Mouse (Mus musculus): ENCODE results near the gene Klrb1c. TPM values are rescaled to one million over a fixed set of nuclear protein-coding genes. Genes with fewer than 3 reads are reported as not detected.
"Not testable (repeated sequence)": the region's sequence is repeated elsewhere in the genome, so short reads cannot be mapped to it uniquely, and the experiment has no call there.

The Klrb1c gene
- total RNA-seq, 2 experiments from 2014 or later = 0.16 TPM; not detected in 1

GRCm38 (mm10) chr6:128798772-128799143, 9.7 kb upstream of the Klrb1c start:
- peak; percentile 84 for DNase-seq
- intact Hi-C loops (cut with DNase I) = not testable (repeated sequence)

- peak in 1 of 2 experiments; percentile 10 for DNase-seq
- intact Hi-C loops (cut with DNase I) = no loop called here
These were observed 9.1 kb upstream of the Klrb1c start for GRCm38 (mm10) chr6:128797936-128798771.

GRCm38 (mm10) chr6:128797185-128797905, 8.3 kb upstream of the Klrb1c start:
- intact Hi-C loops (cut with DNase I) = no loop called here
- no peak for DNase-seq

- intact Hi-C loops (cut with DNase I) = no loop called here
- DNase-seq = no peak
These were observed 7.4 kb upstream of the Klrb1c start for GRCm38 (mm10) chr6:128796321-128796955.

- intact Hi-C loops (cut with DNase I) = no loop called here
- DNase-seq = no peak
These were observed 4.7 kb upstream of the Klrb1c start for GRCm38 (mm10) chr6:128793734-128794133.

GRCm38 (mm10) chr6:128790491-128790994, 1.5 kb upstream of the Klrb1c start:
- intact Hi-C loops (cut with DNase I); DNase-seq: not testable (repeated sequence)

GRCm38 (mm10) chr6:128788517-128788916, 498 bp downstream of the Klrb1c start:
- intact Hi-C loops (cut with DNase I) = no loop called here
- no peak for DNase-seq

GRCm38 (mm10) chr6:128786396-128786795, 2.6 kb downstream of the Klrb1c start:
- intact Hi-C loops (cut with DNase I); DNase-seq: not testable (repeated sequence)

DNA sequence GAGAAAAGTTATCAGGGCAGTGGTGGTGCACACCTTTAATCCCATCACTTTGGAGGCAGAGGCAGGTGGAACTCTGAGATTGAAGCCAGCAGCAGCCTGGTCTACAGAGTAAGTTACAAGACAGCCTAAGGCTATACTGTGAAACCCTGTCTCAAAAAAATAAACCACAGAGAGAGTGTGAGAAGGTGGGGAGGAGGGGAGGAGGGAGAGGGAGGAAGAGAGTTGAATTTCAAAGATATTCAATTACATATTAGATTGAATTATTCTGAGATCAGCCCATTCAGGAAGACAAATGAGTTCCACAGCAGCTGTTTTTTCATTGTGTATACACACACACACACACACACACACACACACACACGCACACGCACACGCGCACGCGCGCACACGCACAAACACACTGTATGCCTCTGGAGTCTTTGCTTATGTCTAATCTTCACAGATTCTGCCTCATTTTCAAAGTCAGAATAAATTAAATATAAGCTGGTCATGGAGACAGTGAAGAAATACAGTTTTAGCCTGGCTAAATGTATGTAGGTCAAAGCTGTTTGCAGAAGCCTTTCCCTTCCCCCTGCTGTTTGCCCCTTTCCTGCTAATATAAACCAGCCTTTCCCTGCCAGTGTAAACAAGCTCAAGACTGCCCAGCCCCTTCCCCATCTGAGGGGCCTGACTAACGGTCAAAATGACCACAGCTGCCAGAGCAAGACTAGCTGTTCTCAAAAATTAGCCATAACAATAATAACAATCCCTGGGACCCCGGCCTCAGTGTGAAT, 19.3 kb downstream of the Klrb1c start:
- intact Hi-C loops (cut with DNase I) = loop anchor here (10.0 kb wide), 1 partner anchor 345 kb away; the partner anchor contains the start of gene Itfg2
- no peak for DNase-seq

DNA sequence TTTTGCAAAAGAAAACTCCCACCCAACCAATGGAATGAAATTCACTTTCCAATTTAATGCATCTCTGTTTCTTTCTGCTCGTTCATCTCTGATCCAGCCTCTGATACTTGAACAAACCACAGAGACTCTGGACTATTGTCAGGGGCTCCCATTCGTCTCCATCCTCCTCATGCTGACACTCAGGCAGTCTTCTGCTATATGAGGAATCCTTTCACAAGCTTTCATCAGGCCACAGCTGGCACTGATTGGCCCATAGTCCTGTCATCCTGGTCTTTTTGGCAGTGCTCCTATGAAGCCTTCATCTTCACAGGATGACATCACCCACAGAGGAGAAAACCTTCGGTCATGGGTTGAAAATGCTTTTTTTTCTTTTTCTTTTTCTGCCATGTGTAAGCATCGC, 21.0 kb downstream of the Klrb1c start:
- intact Hi-C loops (cut with DNase I) = loop anchor here (10.0 kb wide), 1 partner anchor 343 kb away; the partner anchor contains the start of gene Itfg2
- DNase-seq = no peak

- DNase-seq = peak; percentile 37 to 57
- intact Hi-C loops (cut with DNase I) = loop anchor here (1.0 to 10.0 kb wide), 2 partner anchors 39 to 342 kb away; partner anchors contain the start of gene Itfg2
These were observed 22.3 kb downstream of the Klrb1c start for GRCm38 (mm10) chr6:128766486-128767254.

GRCm38 (mm10) chr6:128765211-128765610, 23.8 kb downstream of the Klrb1c start:
- DNase-seq = no peak
- intact Hi-C loops (cut with DNase I) = loop anchor here (10.0 kb wide), 1 partner anchor 340 kb away; the partner anchor contains the start of gene Itfg2

GRCm38 (mm10) chr6:128764598-128764997, 24.4 kb downstream of the Klrb1c start:
- intact Hi-C loops (cut with DNase I) = loop anchor here (1.0 to 10.0 kb wide), 5 partner anchors 38 to 468 kb away; partner anchors contain the start of genes Clec2d and Itfg2
- DNase-seq = no peak

- peak; percentile 90 to 94 for DNase-seq
- intact Hi-C loops (cut with DNase I) = loop anchor here (1.0 to 10.0 kb wide), 5 partner anchors 38 to 468 kb away; partner anchors contain the start of genes Clec2d and Itfg2
These were observed 25.1 kb downstream of the Klrb1c start for GRCm38 (mm10) chr6:128763736-128764523.

DNA sequence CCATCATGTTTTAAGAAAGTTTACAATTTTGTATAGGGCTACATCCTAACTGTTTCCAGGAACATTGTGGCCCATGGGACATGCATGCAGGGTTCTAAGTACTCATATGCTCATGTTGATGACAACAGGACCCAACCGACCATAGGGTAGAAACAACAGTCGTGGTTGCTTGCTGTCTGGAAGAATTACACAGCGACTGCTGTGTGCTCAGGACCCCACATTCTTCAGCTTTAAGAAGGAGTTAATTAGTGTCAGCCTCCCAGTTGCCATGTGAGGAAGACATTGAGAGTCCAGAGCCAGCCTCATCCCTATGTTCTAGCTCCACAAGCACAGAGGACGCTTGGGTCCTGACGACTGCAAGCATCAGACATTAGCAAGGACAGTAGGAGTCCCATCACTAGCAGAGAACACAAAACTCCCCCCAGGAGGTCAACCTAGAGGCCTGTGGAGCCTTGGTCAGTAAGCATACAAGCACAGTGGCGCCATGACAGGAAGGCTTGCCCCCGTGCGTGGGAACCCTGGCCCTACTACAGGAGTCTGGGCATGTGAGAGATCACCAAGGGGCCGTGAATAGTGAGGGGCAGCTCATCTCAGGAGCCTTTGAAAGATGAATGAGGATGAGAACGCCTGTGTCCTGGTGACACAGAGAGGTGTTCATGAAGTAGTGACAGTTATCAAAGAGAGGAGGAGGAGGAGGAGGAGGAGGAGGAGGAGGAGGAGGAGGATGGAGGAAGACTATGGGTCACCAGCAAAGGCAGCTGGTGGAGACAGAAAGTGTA, 25.9 kb downstream of the Klrb1c start:
- not testable (repeated sequence) for DNase-seq
- intact Hi-C loops (cut with DNase I) = loop anchor here (5.0 to 10.0 kb wide), 3 partner anchors 338 to 469 kb away; partner anchors contain the start of genes Clec2d and Itfg2

GRCm38 (mm10) chr6:128761144-128761540, 27.9 kb downstream of the Klrb1c start:
- no peak for DNase-seq
- intact Hi-C loops (cut with DNase I) = loop anchor here (5.0 to 10.0 kb wide), 3 partner anchors 336 to 471 kb away; partner anchors contain the start of genes Clec2d and Itfg2

Data from heart, postnatal 36 days (tissue).